Mouse (Mus musculus) urinary bladder, adult 18-20 months (tissue): ENCODE measurements around the gene Olfr782.
"Not testable (repeated sequence)": the region's sequence is repeated elsewhere in the genome, so short reads cannot be mapped to it uniquely, and the experiment has no call there.

Experiments used
- DNase-seq, 2 experiments: peaks; one replicate each; pipeline ENCODE4 v3.0.0; 2022; ENCODE audit warnings: low spot score in 2 of 2, mixed read lengths in 2 of 2

Gene Olfr782

GRCm38 (mm10) chr10:129348550-129348949, at the start of gene Olfr782:
Gene Olfr782 (plus strand): TSS chr10:129348850.
- DNase-seq: no peak

GRCm38 (mm10) chr10:129312973-129313372, 35.7 kb upstream of the Olfr782 start:
- DNase-seq: not testable (repeated sequence)

GRCm38 (mm10) chr10:129313521-129313920, 35.1 kb upstream of the Olfr782 start:
- not testable (repeated sequence) for DNase-seq

- DNase-seq: no peak
Observed at GRCm38 (mm10) chr10:129317817-129318216, 30.8 kb upstream of the Olfr782 start, which contains the start of gene Olfr780. Gene Olfr780 (plus strand): TSS chr10:129318117.

GRCm38 (mm10) chr10:129328554-129328953, 20.1 kb upstream of the Olfr782 start, which contains the start of gene Olfr781:
Gene Olfr781 (plus strand): TSS chr10:129328854.
- no peak for DNase-seq

- DNase-seq: not testable (repeated sequence)
Observed at GRCm38 (mm10) chr10:129352475-129352874, 3.8 kb downstream of the Olfr782 start.

- not testable (repeated sequence) for DNase-seq
Observed at GRCm38 (mm10) chr10:129356496-129356895, 7.8 kb downstream of the Olfr782 start.

GRCm38 (mm10) chr10:129357307-129357706, 8.7 kb downstream of the Olfr782 start:
- DNase-seq: no peak

GRCm38 (mm10) chr10:129374051-129374450, 25.4 kb downstream of the Olfr782 start:
- not testable (repeated sequence) for DNase-seq

GRCm38 (mm10) chr10:129383783-129384182, 35.1 kb downstream of the Olfr782 start, which contains the start of gene Olfr784:
Gene Olfr784 (plus strand): TSS chr10:129384083.
- no peak for DNase-seq

GRCm38 (mm10) chr10:129400892-129401291, 52.2 kb downstream of the Olfr782 start:
- no peak for DNase-seq
